Mouse (Mus musculus) hindbrain, embryonic 10.5 days (tissue): ENCODE measurements around the gene Smox. TPM values are rescaled to one million over a fixed set of nuclear protein-coding genes. Genes with fewer than 3 reads are reported as not detected.

Source experiments
- DNase-seq: peaks from one replicate; pipeline ENCODE4 v3.0.0-alpha.2; 2017; ENCODE audit warnings: low spot score
- H3K27ac ChIP-seq: fragments of 300-500 bp; sonication (generic); 2 replicates; pipeline ENCODE4 v1.5.1; 2016; ENCODE audit warnings: mild to moderate bottlenecking, moderate library complexity
- H3K27me3 ChIP-seq: fragments of 300-500 bp; sonication (generic); 2 replicates; pipeline ENCODE4 v1.6.1; 2016; ENCODE audit warnings: mild to moderate bottlenecking; ENCODE audit not compliant: poor library complexity, insufficient read depth, severe bottlenecking
- H3K36me3 ChIP-seq: fragments of 300-500 bp; sonication (generic); 2 replicates; pipeline ENCODE4 v1.6.1; 2016; ENCODE audit warnings: mild to moderate bottlenecking, moderate library complexity
- H3K4me1 ChIP-seq: fragments of 300-500 bp; sonication (generic); replicated peaks from 2 replicates; pipeline ENCODE4 v1.6.1; 2016; ENCODE audit warnings: mild to moderate bottlenecking
- H3K4me3 ChIP-seq: fragments of 300-500 bp; sonication (generic); 2 replicates; pipeline ENCODE4 v1.5.1; 2016; ENCODE audit warnings: mild to moderate bottlenecking, moderate library complexity
- H3K9me3 ChIP-seq: fragments of 300-500 bp; sonication (generic); 2 replicates; pipeline ENCODE4 v1.6.1; 2016; ENCODE audit warnings: mild to moderate bottlenecking, moderate library complexity
- WGBS: fragments of 180-500 bp; shearing (Covaris S2); methylation state at CpG from one replicate; pipeline ENCODE4 v1.1.7; 2016; 5-methylcytosine and 5-hydroxymethylcytosine counted together
- polyA plus RNA-seq: library from polyadenylated mRNA; unstranded; fragments of >200 nt; fragmentation: Nextera tagmentation; extraction: Ambion mirVana; gene quantifications from 2 replicates; pipeline ENCODE4 v1.2.1, GENCODE M21; 2016

Gene Smox
- polyA plus RNA-seq, 1 experiment from 2014 or later: 34.1 TPM

DNA sequence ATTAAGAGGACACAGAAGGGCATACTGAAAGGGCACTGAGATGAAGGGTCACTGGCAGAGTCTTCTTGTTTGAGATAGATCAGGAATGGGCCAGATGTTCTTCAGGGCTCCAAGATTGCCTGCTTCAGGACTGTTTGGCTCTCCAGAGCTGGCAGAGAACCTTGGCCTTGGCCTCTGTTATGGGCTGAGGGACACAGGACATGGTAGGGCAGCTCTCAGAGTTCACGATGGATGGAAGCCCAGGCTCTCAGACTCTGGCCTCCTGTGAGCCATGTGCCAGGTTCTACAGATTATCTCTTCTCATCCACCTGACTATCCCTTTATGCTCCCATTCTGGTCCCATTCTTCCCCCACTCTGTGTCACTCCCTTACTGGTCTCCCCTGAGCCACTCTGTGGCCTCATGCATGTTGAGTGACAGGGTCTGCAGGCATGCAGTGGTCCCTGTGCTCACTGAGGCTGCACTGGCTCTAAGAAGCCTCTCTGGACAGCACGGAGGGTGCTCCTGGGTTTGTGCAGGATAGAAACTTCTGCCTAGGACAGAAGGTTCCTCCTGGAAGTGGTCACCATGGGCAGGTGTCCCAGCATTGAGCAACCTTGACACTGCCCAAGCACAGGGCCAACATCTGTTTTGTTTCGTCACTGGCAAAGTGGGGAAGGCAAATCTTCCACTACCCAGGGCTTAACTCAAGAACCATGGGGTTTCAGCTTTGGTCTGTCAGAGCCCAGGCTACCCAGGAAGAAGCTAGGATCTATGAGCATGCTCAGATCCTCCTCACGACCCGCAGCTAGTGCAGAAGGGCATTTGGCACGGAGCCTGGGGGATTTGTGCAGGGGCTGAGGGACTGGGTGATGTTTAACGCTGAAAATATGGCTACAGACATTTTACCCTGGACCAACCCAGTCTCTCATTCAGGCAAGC lies 60.7 kb downstream of the Smox start:
- 72% methylated on average over 7 of the region's 7 CpGs for WGBS
- H3K36me3 ChIP-seq: no peaks in the 10 kb centered on the region
- no peak for DNase-seq
- H3K4me3 ChIP-seq: no peak overlapping the region
- no peaks in the 10 kb centered on the region for H3K9me3 ChIP-seq
- peaks cover 65% of the 10 kb centered on the region for H3K27me3 ChIP-seq
- peaks cover 15% of the 10 kb centered on the region for H3K4me1 ChIP-seq
- H3K27ac ChIP-seq: no peak overlapping the region

DNA sequence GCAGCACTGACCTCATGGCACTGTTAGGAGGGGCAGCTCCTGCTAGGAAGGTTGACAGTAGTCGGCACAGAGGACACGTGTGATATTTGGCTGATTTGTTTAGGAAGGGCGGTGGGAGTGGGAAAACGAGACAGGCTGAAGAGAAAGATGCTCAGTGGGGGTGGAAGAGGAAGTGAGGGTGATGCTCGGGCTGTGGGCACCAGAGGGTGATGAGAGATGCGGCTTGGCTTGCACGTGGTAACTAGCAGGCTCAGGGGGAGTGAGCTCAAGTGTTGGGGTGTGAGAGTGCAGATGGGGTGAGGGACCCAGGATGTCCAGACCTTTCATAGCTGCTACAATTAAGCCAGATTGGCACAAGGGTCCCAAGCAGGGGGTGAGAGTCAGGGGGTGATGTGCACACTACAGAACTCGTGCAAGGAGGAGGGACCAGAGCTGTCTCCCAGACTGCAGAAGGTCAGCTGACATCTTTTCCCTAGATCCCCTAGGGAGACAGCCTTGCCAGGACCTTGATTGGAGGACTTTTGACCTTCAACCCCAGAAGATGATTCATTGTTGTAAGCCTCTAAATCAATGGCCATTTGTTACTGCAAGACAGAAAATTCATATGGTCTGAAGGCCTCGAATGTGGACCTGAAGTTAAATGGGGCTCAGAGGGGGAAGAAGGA lies 61.6 kb downstream of the Smox start:
- Histone ChIP-seq H3K4me3 (no peak overlapping the region), H3K9me3 (no peaks in the 10 kb centered on the region), H3K4me1 (peaks cover 11% of the 10 kb centered on the region), H3K36me3 (no peaks in the 10 kb centered on the region), H3K27me3 (peaks cover 64% of the 10 kb centered on the region), H3K27ac (no peak overlapping the region)
- 26% methylated on average over 9 of the region's 9 CpGs for WGBS
- no peak for DNase-seq

DNA sequence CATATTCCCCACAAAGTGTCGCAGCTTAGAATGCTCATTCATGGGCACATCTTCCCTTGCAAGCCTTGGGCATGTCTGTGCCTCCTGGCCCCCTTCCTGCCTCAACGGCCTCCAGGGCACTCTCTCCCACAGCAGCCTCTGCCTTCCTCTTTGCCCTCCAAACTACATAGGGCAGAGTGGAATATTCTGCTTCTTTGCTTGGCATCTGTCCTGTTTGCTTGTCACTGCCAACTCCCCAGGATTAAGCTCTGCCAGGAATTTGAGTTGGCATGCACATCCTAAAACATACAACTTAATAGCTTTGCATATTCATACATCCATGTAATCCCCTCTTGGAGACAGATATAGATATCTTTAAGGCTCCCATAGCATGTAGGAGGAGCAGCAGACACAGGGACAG lies 66.6 kb downstream of the Smox start:
- Histone ChIP-seq H3K36me3 (no peaks in the 10 kb centered on the region), H3K27me3 (peaks cover 82% of the 10 kb centered on the region)
- DNase-seq: no peak

DNA sequence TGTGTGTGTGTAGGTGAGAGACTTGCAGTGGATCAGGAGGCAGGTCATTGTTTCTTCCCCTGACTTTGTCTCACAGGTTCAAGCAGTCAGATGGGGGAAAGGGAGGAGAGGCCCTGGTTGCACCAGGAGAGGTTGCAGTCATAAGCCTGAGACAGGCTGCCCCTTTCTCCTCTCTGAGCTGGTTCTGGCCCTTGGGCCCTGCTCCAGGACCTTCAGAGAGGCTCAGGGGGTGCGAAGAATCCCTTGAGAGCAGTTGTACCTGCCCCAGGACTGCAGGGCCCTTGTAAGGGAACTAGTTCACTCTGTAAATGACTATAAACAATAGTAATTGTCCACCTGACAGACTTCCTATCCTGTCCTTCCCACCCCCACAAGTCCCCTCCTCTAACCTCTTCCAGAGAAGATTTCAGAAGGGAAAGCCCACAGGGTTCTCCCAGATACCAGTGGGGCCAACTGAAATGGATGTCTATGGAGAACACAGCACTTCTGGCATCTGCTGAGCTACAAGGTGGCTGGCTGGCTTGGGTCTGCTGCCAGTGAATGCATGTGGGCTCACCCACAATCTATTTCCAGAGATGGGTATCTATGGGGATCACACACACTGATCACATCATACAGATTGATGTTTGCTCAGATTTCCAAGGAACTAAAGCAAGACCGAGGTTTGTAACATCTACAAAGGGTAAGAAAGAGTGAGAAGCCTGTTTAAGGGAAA lies 69.1 kb downstream of the Smox start:
- no peak overlapping the region for H3K4me3 ChIP-seq
- H3K27ac ChIP-seq: no peak overlapping the region
- no peak for DNase-seq
- H3K9me3 ChIP-seq: no peaks in the 10 kb centered on the region
- WGBS: 47% methylated on average over 2 of the region's 2 CpGs
- peaks cover 24% of the 10 kb centered on the region for H3K4me1 ChIP-seq
- peaks cover 90% of the 10 kb centered on the region for H3K27me3 ChIP-seq
- no peaks in the 10 kb centered on the region for H3K36me3 ChIP-seq

More for the DNA sequence above, 66.6 kb downstream of the Smox start:
- H3K4me3 ChIP-seq: no peak overlapping the region
- 83% methylated on average over 2 of the region's 2 CpGs for WGBS
- H3K4me1 ChIP-seq: peaks cover 27% of the 10 kb centered on the region
- H3K9me3 ChIP-seq: no peaks in the 10 kb centered on the region
- no peak overlapping the region for H3K27ac ChIP-seq

DNA sequence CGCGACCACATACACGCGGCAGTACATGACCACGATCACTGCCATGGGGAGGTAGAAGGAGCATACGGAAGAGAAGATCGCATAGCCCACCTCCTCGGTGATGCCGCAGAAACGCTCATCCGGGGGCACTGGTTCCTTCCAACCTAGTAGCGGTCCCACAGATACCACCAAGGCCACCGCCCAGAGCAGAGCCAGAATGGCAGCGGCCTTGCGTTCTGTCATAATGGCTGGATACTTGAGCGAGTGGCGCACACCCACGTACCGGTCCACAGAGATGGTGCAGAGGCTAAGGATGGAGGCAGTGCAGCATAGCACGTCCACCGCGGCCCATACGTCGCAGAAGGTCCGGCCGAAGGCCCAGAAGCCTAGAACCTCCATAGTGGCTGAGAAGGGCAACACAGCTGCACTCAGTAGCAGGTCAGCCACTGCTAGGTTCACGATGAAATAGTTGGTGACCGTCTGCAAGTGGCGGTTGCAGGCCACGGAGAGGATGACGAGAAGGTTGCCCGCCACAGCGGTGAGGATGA lies 70.1 kb downstream of the Smox start:
- H3K27ac ChIP-seq: no peak overlapping the region
- peaks cover 89% of the 10 kb centered on the region for H3K27me3 ChIP-seq
- H3K4me1 ChIP-seq: peaks cover 24% of the 10 kb centered on the region
- DNase-seq: no peak
- peak overlapping the region; percentile 65 for H3K4me3 ChIP-seq
- H3K36me3 ChIP-seq: no peaks in the 10 kb centered on the region
- WGBS: 3% methylated on average over 33 of the region's 33 CpGs
- no peaks in the 10 kb centered on the region for H3K9me3 ChIP-seq

DNA sequence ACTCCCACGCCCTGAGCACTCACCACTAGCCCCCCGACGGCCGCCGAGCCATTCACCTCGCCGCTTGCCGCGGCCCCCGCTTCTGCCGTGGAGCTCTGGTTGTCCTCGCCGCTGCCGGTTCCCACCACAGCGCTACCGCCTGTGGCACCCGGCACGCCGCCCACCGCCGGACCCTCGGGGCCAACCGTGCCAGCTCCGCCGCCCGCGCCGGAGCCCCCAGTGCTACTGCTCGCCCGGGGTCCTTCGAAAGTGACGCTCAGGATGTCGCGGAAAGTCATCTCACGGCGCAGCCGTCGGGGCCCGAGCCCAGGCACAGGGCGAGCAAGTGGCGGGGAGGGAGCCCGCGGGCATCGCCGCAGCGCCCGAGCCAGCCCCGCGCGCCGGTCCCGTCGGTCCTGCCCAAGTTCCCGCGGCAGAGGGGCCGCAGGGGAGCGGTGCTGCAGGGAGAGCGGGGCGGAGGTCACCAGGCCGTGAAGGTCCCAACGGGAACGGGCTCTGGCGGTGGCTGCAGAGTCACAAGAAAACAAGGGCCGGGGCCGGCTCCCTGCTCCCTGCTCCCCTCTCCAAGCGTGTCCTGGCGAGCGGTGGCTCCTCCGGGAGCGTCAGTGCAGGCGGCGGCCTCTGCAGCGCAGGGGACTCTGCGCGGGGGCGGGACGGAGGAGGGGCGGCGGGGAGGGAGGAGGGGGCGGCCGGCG lies 70.7 kb downstream of the Smox start, which contains the start of gene Adra1d:
Adra1d (minus strand) TSS at position 393 of the 695 bp plus-strand sequence.
- H3K4me1 ChIP-seq: peaks cover 24% of the 10 kb centered on the region
- H3K36me3 ChIP-seq: no peaks in the 10 kb centered on the region
- H3K9me3 ChIP-seq: no peaks in the 10 kb centered on the region
- 2% methylated on average over 81 of the region's 82 CpGs for WGBS
- DNase-seq: no peak
- peaks cover 83% of the 10 kb centered on the region for H3K27me3 ChIP-seq
- H3K4me3 ChIP-seq: peak within 1 kb of the TSS; percentile 65
- peak within 1 kb of the TSS; percentile 64 for H3K27ac ChIP-seq

DNA sequence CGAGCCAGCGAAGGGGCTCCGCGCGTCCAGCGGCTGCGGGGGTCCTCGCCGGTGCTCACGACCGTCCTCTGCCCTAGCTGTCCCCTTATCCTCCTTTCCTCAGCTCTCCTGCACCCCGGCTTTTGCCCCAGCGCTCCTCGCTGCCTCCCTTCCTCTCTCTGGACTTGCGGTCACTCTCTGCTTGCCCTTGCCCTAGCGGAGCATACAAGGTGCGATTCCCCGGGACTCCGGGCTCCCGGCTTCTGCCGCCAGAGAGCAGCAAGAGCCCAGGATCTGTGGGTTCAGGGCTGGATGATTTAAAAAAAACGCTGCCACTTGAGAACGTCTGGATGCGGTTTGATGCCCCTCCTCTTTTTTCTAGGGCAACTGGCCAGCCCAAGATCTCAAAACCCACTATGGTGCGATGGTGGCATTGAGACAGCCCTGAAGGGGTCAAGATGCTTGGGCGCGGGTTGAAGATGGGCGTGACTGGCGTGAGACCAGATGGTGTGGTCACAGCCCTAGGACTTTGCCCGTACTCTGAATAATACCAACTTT lies 71.4 kb downstream of the Smox start:
- peak overlapping the region; percentile 64 for H3K27ac ChIP-seq
- under 1% methylated on average over 30 of the region's 30 CpGs for WGBS
- DNase-seq: peak; percentile 84
- H3K9me3 ChIP-seq: no peaks in the 10 kb centered on the region
- peaks cover 24% of the 10 kb centered on the region for H3K4me1 ChIP-seq
- H3K36me3 ChIP-seq: no peaks in the 10 kb centered on the region
- peaks cover 77% of the 10 kb centered on the region for H3K27me3 ChIP-seq
- peak overlapping the region; percentile 65 for H3K4me3 ChIP-seq

Other genes starting within 250 kb of the Smox start
- gene Pank2, start 229.0 kb upstream of the Smox start, polyA plus RNA-seq: 44.9 and 46.8 TPM in 2 replicates
- 7.9 and 10.6 TPM in 2 replicates for gene Rnf24, start 138.6 kb upstream of the Smox start, polyA plus RNA-seq
- gene Adra1d, start 70.8 kb downstream of the Smox start, polyA plus RNA-seq: 0.16 and 0.31 TPM in 2 replicates